Mouse (Mus musculus) kidney, postnatal 4 days (tissue): ENCODE results near the gene Hivep3.
A peak's percentile ranks its signal among the peaks of the same experiment; 100 is the strongest.

Experiments used
- DNase-seq, 2 experiments: peaks; one replicate each; pipeline ENCODE4 v3.0.0; 2021; ENCODE audit warnings: mixed read lengths in 2 of 2

Hivep3 gene

DNA sequence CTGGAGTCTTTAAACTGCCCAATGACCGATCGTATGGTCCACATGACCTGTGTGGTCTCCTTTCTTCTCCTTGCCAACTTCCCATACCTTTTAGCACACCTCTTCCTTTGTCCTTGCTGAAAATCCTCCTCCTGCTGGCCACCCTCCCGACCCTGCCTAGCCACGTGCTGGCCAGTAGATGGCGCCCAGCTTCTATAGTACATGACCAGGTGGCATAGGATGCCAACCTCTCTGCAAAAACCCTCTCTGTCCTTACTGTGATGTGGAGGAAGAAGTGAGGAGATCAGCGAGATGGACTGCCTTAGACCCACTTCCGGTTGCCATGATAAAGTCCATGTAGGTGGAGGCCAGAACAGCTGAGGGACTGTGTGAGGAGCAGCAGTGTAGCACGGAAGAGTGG, 386.7 kb downstream of the Hivep3 start:
- peak; percentile 74 to 80 for DNase-seq

DNA sequence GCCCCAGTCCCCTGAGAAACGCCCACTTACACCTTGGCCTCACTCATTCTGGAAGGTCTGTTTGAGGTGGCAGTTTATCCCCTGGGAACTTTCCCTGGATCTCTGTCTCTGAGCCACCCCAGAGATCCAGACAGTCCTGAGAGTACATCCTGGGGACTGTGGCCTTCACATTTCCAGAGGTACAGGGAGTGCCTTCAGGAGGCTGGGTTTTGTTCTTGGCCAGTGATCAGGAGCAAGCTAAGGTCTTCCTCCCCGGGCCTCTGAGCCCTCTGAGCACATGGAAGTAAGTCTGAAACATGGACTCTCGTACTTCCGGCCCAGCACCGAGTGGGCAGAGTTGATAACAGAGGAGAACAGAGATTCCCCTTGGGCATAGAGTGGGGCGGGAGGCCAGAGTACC, 391.1 kb downstream of the Hivep3 start:
- no peak for DNase-seq

DNA sequence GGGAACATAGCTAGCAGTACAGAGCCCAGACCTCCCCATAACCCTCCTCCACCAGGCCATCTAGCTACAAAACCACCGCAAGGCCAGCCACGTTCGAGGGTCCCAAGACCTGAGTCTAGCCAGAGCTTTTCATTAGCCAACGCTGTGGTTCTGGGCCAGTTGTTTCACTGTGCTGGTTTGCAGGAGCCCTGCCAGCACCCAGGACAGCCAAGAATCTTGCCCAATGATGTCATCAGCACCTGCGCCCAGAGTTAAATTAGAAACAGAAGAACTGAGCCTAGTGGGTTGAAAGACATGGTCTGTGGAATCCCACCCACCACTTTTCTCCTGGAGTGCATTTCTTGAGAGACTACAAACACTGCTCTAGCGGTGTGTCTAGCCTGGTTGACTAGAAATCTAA, 392.5 kb downstream of the Hivep3 start:
- DNase-seq = no peak

DNA sequence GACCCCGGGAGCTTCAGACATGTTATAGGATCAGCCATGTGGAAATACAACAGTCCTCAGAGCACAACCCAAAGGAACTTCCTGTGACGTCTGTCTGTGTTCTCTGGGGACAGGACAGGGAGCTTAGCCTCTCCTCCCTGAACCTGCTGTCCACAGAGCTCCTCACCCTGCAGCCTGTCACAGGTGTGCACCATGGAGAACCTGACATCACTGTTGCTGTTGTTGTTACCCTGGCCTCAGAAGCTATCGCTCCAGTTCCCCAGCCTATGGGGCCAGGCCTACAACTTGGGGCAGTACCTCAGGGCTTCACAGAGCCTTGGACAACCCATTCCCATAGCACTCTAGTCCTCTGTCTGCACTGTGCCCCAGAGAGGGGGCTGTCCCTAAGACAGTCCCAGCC, 393.7 kb downstream of the Hivep3 start:
- DNase-seq = no peak

DNA sequence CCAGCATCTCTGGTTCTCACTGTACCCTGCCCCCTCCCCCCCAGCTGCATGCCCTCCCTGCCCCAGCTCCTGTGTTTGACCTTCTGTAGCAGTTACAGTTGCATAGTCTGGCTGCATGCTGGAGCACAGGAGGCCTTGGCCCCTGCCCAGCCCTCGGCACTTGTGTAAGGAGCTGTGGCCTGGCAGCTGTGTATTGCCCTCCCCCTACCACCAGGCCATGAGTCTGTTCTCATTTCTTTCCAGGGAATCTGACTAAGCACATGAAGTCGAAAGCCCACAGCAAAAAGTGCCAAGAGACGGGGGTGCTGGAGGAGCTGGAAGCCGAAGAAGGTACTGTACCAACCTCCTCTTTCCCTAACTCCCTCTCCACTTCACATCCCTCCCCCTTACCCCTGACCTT, 394.4 kb downstream of the Hivep3 start:
- no peak for DNase-seq

DNA sequence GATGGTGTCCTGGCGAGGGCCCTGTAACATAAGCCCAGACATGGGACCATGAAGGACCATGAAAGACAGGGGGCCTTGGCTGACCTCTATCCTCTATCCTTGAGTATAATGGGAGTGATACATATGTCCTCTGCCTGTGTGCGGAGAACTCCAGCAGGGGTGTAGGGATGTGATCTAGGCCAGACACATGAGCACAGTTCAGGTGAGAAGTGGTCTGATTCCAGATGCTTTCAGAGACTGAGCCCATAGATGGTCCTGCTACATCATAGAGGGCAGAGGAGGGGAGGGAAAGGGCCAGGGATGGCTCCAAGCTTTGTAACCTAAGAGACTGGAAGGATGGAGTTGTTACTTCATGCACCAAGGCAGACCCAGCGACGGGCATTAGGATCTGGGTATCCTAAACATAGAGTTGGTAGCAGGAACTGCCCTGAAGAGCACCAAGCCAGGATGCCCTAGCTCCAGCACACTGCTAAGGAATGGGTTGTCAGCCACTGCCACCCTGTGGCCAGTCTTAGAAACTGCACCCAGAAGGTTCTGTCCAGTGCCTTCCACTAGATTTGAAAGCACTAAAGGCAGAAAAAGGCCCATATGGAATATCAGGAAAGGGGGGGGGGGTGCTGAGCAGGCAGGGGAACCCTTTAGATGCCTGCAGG, 395.8 kb downstream of the Hivep3 start:
- DNase-seq = peak; percentile 69 to 72

DNA sequence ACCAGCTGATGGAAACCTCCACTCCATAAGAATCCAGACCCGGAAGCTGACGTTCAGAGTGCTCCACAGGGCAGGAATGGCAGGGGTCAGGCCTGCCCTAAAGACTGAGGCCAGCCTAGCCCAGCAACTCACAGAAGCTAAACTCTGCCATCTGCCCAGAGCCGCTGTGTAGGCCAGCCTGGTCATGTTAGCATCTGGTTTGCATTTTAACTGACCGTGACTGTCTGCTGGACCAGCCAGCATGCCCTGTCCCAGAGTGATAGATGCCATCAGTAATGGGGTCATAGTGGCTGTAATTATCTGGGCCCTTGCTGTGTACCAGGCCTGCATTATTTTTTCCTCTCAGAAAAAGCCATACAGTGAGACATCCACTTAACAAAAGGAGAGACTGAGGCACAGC, 397.3 kb downstream of the Hivep3 start:
- DNase-seq = no peak

DNA sequence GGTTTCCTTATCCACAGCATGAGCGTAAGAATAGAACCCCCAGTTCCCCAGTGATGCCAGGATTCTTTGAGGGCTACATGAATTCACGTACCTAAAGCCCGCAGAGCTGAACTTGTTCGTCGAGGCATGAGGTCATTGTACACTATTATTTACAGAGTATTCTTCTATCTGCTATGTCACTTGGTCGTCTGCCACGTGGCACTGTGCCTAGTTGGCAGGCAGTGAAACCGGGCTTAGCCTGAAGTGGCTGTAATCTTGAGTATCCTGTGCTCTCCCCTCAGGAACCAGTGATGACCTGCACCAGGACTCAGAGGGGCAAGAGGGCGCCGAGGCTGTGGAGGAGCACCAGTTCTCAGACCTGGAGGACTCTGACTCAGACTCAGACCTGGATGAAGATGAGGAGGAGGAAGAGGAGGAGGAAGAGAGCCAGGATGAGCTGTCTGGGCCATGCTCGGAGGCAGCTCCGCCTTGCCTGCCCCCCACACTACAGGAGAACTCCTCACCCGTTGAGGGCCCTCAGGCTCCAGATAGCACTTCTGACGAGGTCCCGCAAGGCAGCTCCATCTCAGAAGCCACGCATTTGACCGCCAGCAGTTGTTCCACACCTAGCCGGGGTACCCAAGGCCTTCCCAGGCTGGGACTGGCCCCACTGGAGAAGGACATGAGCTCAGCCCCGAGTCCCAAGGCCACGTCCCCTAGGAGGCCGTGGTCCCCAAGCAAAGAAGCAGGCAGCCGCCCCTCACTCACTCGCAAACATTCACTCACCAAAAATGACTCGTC, 398.0 kb downstream of the Hivep3 start:
- DNase-seq = peak; percentile 64 to 66

DNA sequence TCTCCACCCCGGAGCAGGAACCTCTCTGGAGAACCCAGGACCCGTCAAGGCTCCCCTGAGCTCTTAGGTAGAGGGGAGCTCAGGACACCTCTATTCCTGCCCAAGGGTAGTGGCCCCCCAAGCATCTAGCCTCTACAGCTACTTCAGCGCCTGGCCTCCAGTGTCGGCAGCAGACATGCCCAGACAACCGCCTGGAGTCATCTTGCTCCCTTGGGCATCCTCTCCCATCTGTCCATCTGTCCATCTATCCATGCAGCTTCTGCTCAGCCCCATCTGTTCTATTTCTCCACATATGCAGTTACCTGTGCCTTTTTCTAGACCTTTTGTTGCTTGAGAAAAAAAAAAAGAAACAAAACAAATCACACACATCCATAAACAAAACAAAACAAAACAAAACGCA, 400.6 kb downstream of the Hivep3 start:
- DNase-seq = no peak

DNA sequence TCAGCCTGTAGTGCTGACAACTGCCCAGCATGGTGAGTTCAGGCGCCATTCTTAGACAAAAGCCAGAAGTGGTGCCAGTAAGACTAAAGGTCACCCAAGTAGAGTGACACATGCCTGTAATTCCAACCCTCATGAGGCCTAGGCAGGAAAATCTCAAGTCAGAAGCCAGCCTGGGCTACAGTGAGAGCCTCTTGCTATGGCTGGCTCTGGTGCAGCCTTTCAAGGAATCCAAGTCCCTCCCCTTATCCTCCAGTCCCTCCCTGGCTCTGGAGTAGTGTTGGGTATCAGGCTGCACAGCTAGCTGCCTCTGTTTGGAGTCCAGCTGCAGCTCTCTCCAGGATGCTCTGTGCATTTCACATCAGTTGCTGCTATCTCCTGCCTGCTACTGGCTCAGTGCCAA, 408.2 kb downstream of the Hivep3 start:
- DNase-seq = no peak

DNA sequence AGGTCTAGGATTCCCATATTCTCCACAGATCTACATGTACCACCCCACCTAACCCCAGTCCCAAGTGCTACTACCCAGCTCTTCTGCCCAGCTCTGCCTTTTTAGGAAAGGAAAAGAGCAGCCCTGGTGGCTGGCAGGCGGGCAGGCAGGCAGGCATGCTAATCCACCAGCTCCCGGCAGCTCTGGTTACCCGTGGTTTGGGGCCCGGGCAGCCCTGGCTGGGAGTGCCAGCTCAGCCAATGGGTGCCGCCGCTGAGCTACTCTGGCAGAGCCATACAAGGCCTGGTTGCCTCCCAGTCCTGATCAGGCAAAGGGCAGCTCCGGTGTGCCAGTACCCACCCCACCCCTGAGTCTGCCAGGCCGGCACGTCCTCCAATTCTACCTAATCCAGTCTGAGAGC, 409.3 kb downstream of the Hivep3 start:
- DNase-seq = no peak

DNA sequence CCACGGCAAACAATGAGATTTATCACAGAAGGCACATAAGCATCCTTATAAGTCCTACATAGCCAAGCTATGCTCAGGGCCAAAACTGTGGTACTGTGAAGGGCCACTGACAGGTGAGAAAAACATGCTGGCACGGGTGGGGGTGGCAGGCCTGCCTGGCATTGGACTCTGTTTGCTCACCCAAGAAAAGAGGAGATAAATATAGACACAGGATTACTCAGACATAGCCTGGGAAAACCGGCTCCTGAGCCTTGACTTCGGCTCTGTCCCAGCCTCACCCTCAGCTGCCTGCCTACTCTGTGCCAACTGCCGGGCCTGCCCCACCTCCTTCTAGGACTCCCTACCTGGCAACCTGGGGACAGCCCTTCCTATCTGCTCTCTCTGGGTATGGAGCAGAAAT, 410.8 kb downstream of the Hivep3 start:
- no peak for DNase-seq

DNA sequence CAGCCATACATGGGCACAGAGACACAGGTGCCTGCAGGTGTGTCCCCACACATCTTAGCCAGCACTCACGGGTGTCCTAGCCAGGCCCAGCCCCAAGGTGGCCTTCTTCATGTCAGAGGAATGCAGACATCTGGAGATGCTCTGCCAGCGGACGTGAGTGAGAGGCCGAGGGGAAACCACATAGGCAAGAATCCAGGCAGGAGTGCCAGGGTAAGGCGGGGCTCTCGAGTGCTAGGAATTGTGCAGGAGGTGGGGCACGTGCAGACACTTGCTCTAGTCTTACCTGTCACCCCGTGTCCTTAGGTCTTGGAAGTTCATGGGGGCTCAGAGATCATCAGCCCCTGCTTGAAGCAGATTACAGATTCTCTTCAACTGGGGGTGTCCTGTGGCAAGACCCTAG, 412.3 kb downstream of the Hivep3 start:
- DNase-seq = no peak

DNA sequence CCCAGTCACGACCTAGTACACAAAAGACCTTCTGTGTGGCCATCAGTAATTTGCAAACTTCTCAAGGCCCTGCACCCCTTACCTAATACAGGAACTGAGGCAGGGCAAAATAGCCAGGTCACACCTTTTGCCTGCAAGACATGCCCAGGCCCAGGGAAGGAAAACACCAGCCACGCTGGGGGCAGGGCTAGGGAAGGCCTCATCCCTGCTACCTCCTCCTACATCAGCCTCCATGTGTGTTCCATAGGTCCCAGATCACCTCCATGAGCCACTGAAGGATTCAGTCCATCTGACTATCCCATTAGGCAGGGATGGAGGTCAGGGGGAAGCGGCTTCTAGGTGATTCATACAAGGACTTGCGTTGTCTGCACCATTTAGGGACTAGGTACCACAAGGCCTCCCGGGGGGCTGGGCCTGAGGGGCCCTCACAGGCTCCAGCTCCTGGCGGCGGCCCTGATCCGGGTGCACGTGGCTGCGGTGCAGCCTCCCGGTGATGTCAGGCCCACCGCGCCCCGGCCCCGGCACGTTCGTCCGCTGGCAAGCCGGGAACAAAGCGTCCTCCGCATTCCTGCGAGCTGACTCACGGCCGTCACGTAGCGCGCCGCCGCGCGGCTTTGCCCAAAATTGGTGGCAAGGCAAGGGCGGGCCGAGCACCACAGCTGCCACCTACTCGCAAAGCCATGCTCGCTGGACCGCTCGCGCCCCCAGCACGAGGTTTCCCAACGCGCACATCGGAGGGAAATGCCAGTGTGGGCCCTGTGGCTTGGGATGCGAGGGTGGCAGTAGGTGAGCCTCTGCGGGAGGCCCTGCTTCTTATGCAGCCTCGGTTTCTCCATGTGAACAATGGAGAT, 414.9 kb downstream of the Hivep3 start:
- DNase-seq = peak; percentile 80 to 90

DNA sequence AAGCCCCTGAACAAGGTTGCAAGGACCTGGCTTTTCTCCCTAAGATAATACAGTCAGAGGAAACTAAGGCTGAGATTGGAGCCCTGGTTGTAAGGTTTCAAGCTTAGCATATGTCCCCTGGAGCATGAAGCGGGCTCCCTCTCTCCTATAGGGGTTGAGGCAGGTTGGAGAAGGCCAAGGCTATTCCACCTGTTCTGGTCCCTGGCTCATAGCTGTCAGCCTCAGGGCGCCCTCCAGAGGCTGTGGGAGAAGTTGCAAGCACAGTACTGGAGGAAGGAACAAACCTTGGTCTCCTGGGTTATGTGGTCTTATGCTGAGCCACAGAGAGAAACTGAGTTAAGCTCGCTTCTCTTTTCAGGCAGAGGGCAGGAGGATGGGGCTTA, 415.5 kb downstream of the Hivep3 start:
- peak in 1 of 2 experiments; percentile 26 for DNase-seq

DNA sequence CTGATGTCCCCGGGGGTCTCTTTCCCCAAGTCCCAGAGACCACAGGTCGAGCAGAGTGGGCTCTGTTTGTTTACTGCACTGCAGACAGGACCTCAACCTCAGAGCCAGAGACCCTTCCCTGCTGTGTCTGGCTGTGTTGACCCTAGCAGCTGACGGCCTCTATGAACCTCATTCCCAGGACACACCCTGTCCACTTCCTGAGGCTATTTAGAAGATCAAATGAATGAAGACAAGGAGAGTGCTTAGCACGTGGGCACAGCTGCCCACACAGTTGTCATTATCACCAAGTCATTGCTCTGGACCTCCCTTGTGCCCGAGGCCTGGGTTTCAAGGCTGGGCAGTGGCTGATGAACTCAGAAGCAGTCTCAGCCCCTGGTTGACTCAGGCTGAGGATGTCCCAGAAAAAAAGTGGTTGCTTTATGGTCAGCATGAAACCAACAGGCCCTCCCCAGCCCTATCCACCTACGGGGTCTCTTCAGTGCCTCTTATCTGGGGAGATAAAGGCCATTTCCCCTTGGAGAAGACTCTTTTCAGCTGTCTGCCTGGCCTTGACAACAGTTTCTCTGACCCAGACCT, 416.8 kb downstream of the Hivep3 start:
- DNase-seq = no peak

DNA sequence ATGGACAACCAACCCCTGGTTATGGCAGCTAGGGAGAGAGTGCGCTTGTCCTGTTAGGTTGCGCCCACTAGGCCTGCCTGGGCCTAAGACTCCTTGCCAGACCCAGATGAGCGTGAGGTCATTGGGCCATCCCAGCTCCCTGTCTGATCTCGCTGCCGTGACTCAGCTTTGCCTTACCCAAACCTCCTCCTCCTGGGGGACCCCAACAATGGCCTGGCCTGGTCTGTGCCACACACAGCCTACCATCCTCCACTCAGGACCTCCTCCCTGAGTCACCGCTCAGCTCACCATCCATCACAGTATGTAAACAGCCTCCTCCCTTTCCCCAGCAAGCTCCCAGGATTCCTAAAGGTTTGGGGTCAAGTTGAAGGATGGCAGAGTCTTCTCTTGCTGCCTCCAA, 418.3 kb downstream of the Hivep3 start:
- no peak for DNase-seq

DNA sequence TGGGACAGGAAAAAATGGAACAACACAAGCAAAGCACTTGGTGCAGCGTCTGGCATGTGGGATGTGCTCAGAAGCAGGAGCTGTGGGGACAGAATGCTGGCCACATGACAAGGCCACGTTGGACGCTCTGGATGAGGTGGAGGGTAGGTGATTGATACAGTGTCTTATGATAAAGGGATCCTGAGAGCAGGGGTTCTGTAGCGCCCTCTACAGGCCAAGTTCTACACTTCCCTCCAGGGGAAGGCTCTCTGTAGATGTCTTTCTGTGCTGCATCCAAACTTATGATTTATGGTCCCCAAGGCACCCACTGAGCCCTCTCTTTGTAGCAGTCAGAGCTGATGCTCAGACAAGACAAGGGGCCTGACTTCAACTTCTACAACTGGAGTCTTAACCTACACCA, 419.1 kb downstream of the Hivep3 start:
- DNase-seq = no peak

DNA sequence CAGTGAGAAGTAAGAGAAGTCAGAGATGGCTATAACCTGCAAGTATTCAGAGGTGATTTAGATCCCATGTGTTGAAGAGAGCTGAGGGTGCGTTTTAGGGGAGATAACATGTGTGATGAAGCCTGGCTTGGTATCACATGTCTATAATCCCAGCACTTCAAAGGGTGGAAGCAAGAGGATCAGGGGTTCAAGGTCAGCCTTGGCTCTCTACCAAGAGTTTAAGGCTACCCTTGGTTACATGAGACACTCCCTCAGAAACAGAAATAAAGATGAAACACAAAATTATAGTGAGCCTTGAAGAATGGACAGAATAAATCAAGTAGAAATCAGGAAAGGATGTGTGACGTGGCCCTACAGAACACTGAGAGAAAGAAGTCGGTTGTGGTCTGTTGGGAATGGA, 420.2 kb downstream of the Hivep3 start:
- no peak for DNase-seq

DNA sequence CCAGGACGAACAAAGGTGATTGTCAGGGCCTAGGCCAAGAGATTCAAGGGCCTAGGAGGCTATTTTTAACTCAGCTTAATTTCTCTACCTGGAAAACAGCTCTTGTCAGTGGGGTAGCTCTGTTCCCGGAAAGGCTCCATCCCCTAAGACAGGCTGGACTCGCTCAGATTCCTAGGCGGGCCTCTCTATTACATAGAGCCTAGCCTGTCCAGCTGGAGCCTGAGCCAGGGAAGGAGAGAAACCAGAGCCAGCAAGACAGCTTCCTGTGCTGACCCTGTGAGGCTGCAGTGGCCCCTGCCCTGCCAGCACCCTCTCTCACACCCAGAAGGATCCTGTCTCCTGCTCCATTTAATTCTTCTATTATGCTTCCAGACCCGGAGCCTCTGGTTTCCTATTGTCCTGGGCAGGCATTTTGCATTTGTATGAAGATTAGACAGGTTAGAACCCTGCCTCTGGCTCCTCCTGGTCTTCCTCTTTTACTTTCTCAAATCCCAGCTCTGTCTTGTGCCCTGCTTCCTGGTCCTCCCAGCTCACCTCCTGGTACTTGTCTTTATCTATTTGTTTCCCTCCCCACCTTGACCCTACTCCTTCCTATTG, 425.2 kb downstream of the Hivep3 start:
- DNase-seq = no peak

DNA sequence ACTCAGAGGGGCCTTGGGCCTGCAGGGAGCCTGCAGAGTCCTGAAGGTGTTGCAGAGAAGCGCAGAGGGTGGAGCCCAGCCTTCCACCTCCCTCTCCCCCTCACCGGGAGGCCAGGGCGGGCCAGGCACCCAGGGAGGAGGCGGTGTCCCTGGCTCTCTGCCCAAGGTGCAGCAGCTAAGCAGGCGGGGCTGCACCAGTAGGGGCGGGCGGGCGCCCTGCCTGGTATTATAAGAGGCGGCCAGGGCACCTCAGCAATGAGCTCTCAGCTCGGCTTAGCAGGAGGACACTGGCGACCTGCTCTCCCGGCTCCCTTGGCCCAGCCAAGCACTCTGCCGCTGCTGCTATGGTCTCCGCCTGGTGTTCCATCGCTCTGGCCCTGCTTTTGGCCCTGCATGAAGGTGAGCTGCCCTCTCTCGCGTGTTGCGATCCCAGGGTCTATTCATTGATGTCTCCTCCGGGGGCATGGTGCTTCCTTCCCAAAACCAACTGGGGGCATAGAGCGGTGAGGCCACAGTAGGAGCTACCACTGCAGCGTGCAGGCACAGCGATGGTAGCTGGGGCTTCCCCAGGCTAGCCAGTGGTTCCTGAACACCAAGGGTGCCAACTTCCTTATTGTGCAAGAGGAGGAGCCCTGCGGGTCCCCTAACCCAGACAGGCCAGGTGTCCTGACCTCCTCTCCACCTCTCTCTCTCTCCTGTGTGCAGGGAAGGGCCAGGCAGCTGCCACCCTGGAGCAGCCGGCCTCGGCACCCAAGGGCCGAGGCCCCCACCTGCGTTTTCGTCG, 427.8 kb downstream of the Hivep3 start, which contains the start of gene Edn2:
Gene Edn2 (plus strand): TSS at position 41 of the 784 bp plus-strand sequence.
- DNase-seq = peak; percentile 85 to 90

DNA sequence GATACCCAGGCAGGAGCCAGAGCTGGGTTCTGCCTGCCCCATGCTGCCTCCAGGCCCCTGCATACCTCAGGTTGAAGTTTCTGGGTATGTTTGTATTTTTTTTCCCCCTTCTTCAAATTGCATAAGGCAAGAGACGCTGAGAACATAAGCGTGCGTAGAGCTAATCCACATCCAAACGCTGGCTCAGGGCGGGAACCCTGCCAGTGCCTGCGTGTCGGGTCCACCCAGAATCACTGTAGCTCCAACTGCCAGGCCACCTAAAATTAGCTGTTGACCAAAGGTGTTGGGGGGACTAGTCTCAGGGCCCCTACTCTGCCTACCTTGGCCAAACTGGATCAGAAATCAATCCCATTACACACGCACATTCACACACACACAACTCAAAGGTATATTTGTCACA, 429.0 kb downstream of the Hivep3 start:
- no peak for DNase-seq
